ENCODE assay signal across 26 mouse cellular contexts in the genomic region with DNA sequence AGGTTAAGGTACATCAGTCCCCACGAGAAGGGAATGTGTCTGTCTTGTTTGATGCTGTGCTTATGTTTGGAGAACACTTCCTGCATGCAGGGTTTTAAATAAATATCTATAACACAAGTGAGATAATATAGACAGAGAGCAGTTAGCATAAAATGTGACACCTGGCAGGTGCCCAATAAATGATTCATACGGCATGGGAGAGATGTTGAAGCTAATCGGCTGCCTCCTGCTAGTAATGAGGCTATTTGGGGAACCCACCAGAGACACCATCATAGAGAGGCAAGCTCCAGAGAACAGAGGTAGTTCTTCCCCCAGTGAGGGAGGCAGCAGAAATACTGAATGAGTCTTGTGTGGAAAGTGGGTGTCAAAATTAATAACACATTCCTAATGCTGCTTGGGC.
DNase-seq lines count a peak whose midpoint lies in the region; ATAC-seq and TF ChIP-seq lines count a peak whose summit lies in the region.
"Had no signal": no experiment of that assay in that cellular context is flagged by ENCODE, and none has a peak within 500 bp of the region (broad histone marks: within the 10 kb centered on the region; RNA-seq: fewer than 3 reads in every experiment).

No protein-coding gene starts in this region.

- DNase-seq in heart, postnatal 10 days: peak; percentile 8 to 11
- no peak for DNase-seq in heart, adult 2 months
- no peak for DNase-seq in midbrain, embryonic 10.5 days (ENCODE audit: low spot score)
- peak; percentile 45 for DNase-seq in MEL (ENCODE audit: low read depth, low spot score)
- peak; percentile 43 for DNase-seq in Muller cell, postnatal 12 days (ENCODE audit: inconsistent ontology term)
- DNase-seq in thymus, postnatal 14 days: no peak
- DNase-seq in adrenal gland, adult 18-20 months (ENCODE audit: low spot score in 2 of 2): no peak
- DNase-seq: adrenal gland, adult 2 months; cerebellum, adult 11 months; cerebellum, adult 9-11 months; gastrocnemius, postnatal 14 days; kidney, adult 2 months; kidney, postnatal 36 days; liver, embryonic 13.5 days; lung, adult 18-20 months had no signal

- no peak for TF ChIP-seq RAD21 in MEL (IDR thresholded peaks at IDR 0.05; ENCODE audit: low read depth, low read length)

- no peaks in the 10 kb centered on the region for H3K4me1 ChIP-seq in heart, adult 2 months (ENCODE audit: control insufficient read depth, insufficient read depth, low read length)
- no peaks in the 10 kb centered on the region for H3K4me1 ChIP-seq in midbrain, embryonic 16.5 days (ENCODE audit: control insufficient read depth, insufficient read depth, low read length)
- H3K4me1 ChIP-seq in midbrain, embryonic 10.5 days: no peaks in the 10 kb centered on the region
- no peaks in the 10 kb centered on the region; a peak in 2 of 4 replicates for H3K4me1 ChIP-seq in MEL (ENCODE audit: control insufficient read depth in 1 of 2, insufficient read depth in 2 of 2, low read length in 2 of 2)
- H3K4me1 ChIP-seq: embryonic facial prominence, embryonic 15.5 days; limb, embryonic 15.5 days; liver, embryonic 13.5 days; stomach, embryonic 15.5 days had no signal

- no peaks in the 10 kb centered on the region for H3K79me2 ChIP-seq in heart, adult 2 months (replicated peaks; ENCODE audit: control insufficient read depth, insufficient read depth, low read length)
- H3K79me2 ChIP-seq in MEL (ENCODE audit: control insufficient read depth, insufficient read depth, low read length, poor library complexity): no peaks in the 10 kb centered on the region

- no peak overlapping the region for H3K4me3 ChIP-seq in heart, adult 2 months
- no peak overlapping the region for H3K4me3 ChIP-seq in midbrain, embryonic 16.5 days (ENCODE audit: low read depth, low read length)
- H3K4me3 ChIP-seq in midbrain, embryonic 10.5 days: no peak overlapping the region
- H3K4me3 ChIP-seq in MEL (ENCODE audit: control insufficient read depth in 1 of 2, insufficient read depth in 1 of 2, low read depth in 2 of 2, low read length in 2 of 2): no peak overlapping the region
- H3K4me3 ChIP-seq: embryonic facial prominence, embryonic 15.5 days; forebrain, embryonic 13.5 days; intestine, embryonic 15.5 days; limb, embryonic 10.5 days; limb, embryonic 15.5 days; liver, embryonic 13.5 days; stomach, embryonic 15.5 days had no signal

- TF ChIP-seq POLR2A in heart, adult 2 months (IDR thresholded peaks at IDR 0.05; ENCODE audit: insufficient read depth, low read depth, low read length): no peak
- TF ChIP-seq POLR2A in MEL (IDR thresholded peaks at IDR 0.05; ENCODE audit: control insufficient read depth in 1 of 2, insufficient read depth in 1 of 2, low read depth in 1 of 2, low read length in 2 of 2, poor library complexity in 1 of 2): no peak

- H3K9ac ChIP-seq in heart, adult 2 months (ENCODE audit: low read depth, low read length): no peak overlapping the region
- no peak overlapping the region for H3K9ac ChIP-seq in midbrain, embryonic 16.5 days (ENCODE audit: low read depth, low read length)
- no peak overlapping the region for H3K9ac ChIP-seq in MEL (ENCODE audit: control insufficient read depth, low read depth, low read length, poor library complexity, severe bottlenecking)
- H3K9ac ChIP-seq: embryonic facial prominence, embryonic 15.5 days; forebrain, embryonic 13.5 days; intestine, embryonic 15.5 days; limb, embryonic 15.5 days; liver, embryonic 13.5 days; stomach, embryonic 15.5 days had no signal

- TF ChIP-seq EP300 in heart, adult 2 months (IDR thresholded peaks at IDR 0.05; ENCODE audit: insufficient read depth, low read depth, low read length): no peak
- TF ChIP-seq EP300 in MEL (IDR thresholded peaks at IDR 0.05; ENCODE audit: low read depth in 1 of 2, low read length in 2 of 2): peak in 1 of 2 experiments; percentile 6; a peak in 1 of 4 replicates

- no peak for TF ChIP-seq CTCF in heart, adult 2 months (IDR thresholded peaks at IDR 0.05)
- no peak for TF ChIP-seq CTCF in MEL (IDR thresholded peaks at IDR 0.05 in 2 of 3, conservative IDR thresholded peaks at IDR 0.05 in 1 of 3; ENCODE audit: control insufficient read depth in 1 of 3, insufficient read depth in 1 of 3, low read depth in 2 of 3, low read length in 3 of 3, poor library complexity in 1 of 3, severe bottlenecking in 1 of 3)

- intact Hi-C loops in heart, postnatal 10 days (cut with DNase I): no loop called here
- intact Hi-C loops in heart, adult 2 months (cut with DNase I): no loop called here

- whole genome bisulfite sequencing in heart, adult 2 months: 36% methylated on average over 3 of the region's 3 CpGs
- WGBS in midbrain, embryonic 16.5 days: 55% methylated on average over 3 of the region's 3 CpGs
- 91% methylated on average over 3 of the region's 3 CpGs for WGBS in midbrain, embryonic 10.5 days

- H3K36me3 ChIP-seq in heart, adult 2 months (ENCODE audit: control insufficient read depth, insufficient read depth, low read length): no peaks in the 10 kb centered on the region
- H3K36me3 ChIP-seq in midbrain, embryonic 16.5 days (ENCODE audit: control insufficient read depth, insufficient read depth, low read length): no peaks in the 10 kb centered on the region
- no peaks in the 10 kb centered on the region for H3K36me3 ChIP-seq in midbrain, embryonic 10.5 days
- H3K36me3 ChIP-seq in MEL (ENCODE audit: control insufficient read depth in 1 of 2, insufficient read depth in 2 of 2, low read length in 2 of 2): peaks cover 0 to 8% of the 10 kb centered on the region in 2 experiments; a peak in 2 of 4 replicates
- H3K36me3 ChIP-seq: embryonic facial prominence, embryonic 15.5 days; intestine, embryonic 15.5 days; limb, embryonic 10.5 days; limb, embryonic 15.5 days; liver, embryonic 13.5 days; stomach, embryonic 15.5 days had no signal

- no peaks in the 10 kb centered on the region for H3K9me3 ChIP-seq in midbrain, embryonic 16.5 days (replicated peaks; ENCODE audit: control insufficient read depth, low read length, poor library complexity, severe bottlenecking)
- H3K9me3 ChIP-seq in midbrain, embryonic 10.5 days (replicated peaks): no peaks in the 10 kb centered on the region
- H3K9me3 ChIP-seq in MEL (replicated peaks; ENCODE audit: insufficient read depth, low read length): no peaks in the 10 kb centered on the region
- H3K9me3 ChIP-seq: embryonic facial prominence, embryonic 15.5 days; forebrain, embryonic 13.5 days; intestine, embryonic 15.5 days; limb, embryonic 10.5 days; limb, embryonic 15.5 days; liver, embryonic 13.5 days; stomach, embryonic 15.5 days had no signal

- no peak overlapping the region for H3K4me2 ChIP-seq in midbrain, embryonic 16.5 days (ENCODE audit: low read length)
- H3K4me2 ChIP-seq: embryonic facial prominence, embryonic 15.5 days; forebrain, embryonic 13.5 days; heart, embryonic 11.5 days; intestine, embryonic 15.5 days; limb, embryonic 15.5 days; liver, embryonic 13.5 days; stomach, embryonic 15.5 days had no signal

- H3K27me3 ChIP-seq in heart, adult 2 months (ENCODE audit: control insufficient read depth, insufficient read depth, low read length): no peaks in the 10 kb centered on the region
- no peaks in the 10 kb centered on the region for H3K27me3 ChIP-seq in midbrain, embryonic 16.5 days (ENCODE audit: control insufficient read depth, insufficient read depth, low read depth, low read length)
- H3K27me3 ChIP-seq in midbrain, embryonic 10.5 days (ENCODE audit: low read depth, poor library complexity, severe bottlenecking): no peaks in the 10 kb centered on the region
- H3K27me3 ChIP-seq in MEL (ENCODE audit: control insufficient read depth in 1 of 2, insufficient read depth in 2 of 2, low read length in 2 of 2): no peaks in the 10 kb centered on the region
- H3K27me3 ChIP-seq: CH12.LX; embryonic facial prominence, embryonic 15.5 days; forebrain, embryonic 13.5 days; intestine, embryonic 15.5 days; limb, embryonic 15.5 days; liver, embryonic 13.5 days; stomach, embryonic 15.5 days had no signal

- no peak overlapping the region for H3K27ac ChIP-seq in heart, adult 2 months
- no peak overlapping the region for H3K27ac ChIP-seq in midbrain, embryonic 16.5 days (ENCODE audit: low read length)
- no peak overlapping the region for H3K27ac ChIP-seq in midbrain, embryonic 10.5 days (replicated peaks)
- H3K27ac ChIP-seq in MEL (ENCODE audit: control insufficient read depth, low read depth, low read length): no peak overlapping the region
- H3K27ac ChIP-seq: embryonic facial prominence, embryonic 15.5 days; forebrain, embryonic 13.5 days; intestine, embryonic 15.5 days; limb, embryonic 10.5 days; limb, embryonic 15.5 days; liver, embryonic 13.5 days; stomach, embryonic 15.5 days had no signal

- peak; percentile 25; the same call in 1 of the 2 replicates for ATAC-seq in midbrain, embryonic 16.5 days
- ATAC-seq: forebrain, embryonic 13.5 days; hindbrain, embryonic 16.5 days; intestine, embryonic 15.5 days; lung, postnatal 0 days had no signal

TF ChIP-seq in MEL, 35 proteins besides CTCF, POLR2A, EP300 and RAD21:
- 0 out of 2 replicates have a peak, but pooled peaks have one; percentile 10 for TF ChIP-seq TCF12 (IDR thresholded peaks at IDR 0.05; ENCODE audit: low read depth, low read length)
- TF ChIP-seq ETS1 (IDR thresholded peaks at IDR 0.05; ENCODE audit: low read depth, low read length): peak; percentile 46; the same call in 1 of the 2 replicates
- TF ChIP-seq UBTF (IDR thresholded peaks at IDR 0.05; ENCODE audit: borderline replicate concordance, insufficient read depth, low read depth, low read length): no peak
- no peak for TF ChIP-seq MEF2A (IDR thresholded peaks at IDR 0.05; ENCODE audit: extremely low read depth, insufficient replicate concordance, low read depth, low read length, poor library complexity, severe bottlenecking)
- no peak for TF ChIP-seq RCOR1 (IDR thresholded peaks at IDR 0.05; ENCODE audit: low read depth, low read length)
- TF ChIP-seq E2F4 (IDR thresholded peaks at IDR 0.05; ENCODE audit: borderline replicate concordance, low read depth, low read length): no peak

Comparison
In these comparisons a context has a peak if more than half of its experiments do, and no peak if none do; other contexts are left out.
1. DNase-seq: peak in heart, postnatal 10 days (2 of 2), MEL (single experiment) and Muller cell, postnatal 12 days (single experiment); none in heart, adult 2 months (0 of 2), midbrain, embryonic 10.5 days (single experiment), thymus, postnatal 14 days (single experiment) and adrenal gland, adult 18-20 months (0 of 2).